Comparison of ENCODE assay signal across 20 mouse cellular contexts in the genomic region with DNA sequence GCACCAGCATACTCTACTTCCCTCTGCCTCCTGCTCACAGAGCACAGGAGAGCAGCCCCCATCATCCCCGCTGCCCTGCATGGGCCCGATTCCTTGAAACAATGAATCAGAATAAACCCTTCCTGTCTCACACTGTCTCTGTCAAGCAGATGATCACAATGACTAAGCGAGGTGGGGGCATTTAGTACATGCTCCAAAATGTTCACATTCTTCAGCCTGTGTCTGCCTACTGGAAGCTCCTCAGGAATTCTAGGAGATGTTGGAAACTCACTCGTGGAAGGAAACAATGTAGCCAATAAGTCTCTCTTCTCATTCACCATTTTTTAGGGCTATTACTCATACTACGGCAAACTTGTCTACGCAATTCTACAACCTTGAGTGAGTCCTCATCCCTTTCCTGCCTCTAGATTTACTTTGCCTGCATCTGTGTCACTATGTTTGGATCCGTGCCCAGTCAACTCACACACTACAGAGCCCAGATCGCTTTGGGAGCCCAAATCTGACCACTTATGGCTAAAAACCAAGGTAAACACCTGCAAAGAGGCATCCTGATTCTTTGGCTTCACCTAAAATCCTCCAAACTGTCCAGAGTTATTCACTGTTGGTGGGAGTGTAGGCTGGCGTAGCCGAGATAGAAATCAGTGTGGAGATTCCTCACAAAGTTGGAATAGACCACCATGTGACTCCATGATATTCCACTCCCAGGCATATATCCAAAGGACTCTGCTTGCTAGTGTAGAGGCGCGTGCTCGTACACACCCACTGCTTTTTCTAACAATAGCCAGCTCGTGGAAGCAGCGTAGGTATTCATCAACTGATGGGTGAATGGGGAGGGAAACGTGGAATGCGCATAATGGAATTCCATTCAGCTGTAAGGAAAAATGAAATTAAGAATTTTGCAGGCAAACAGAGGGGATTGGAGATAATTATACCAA.
DNase-seq lines count a peak whose midpoint lies in the region; ATAC-seq lines count a peak whose summit lies in the region.
"Had no signal": no experiment of that assay in that cellular context is flagged by ENCODE, and none has a peak within 500 bp of the region (broad histone marks: within the 10 kb centered on the region; RNA-seq: fewer than 3 reads in every experiment).

No protein-coding gene starts in this region.

- H3K9ac ChIP-seq in forebrain, embryonic 15.5 days (replicated peaks) = no peak overlapping the region
- no peak overlapping the region for H3K9ac ChIP-seq in forebrain, embryonic 14.5 days (ENCODE audit: low read length)
- H3K9ac ChIP-seq in kidney, embryonic 14.5 days (ENCODE audit: low read depth, low read length) = no peak overlapping the region
- H3K9ac ChIP-seq: hindbrain, embryonic 13.5 days; limb, embryonic 15.5 days; liver, postnatal 0 days had no signal

- no peaks in the 10 kb centered on the region for H3K36me3 ChIP-seq in forebrain, embryonic 15.5 days
- no peaks in the 10 kb centered on the region for H3K36me3 ChIP-seq in forebrain, embryonic 14.5 days (ENCODE audit: control insufficient read depth, insufficient read depth, low read length)
- H3K36me3 ChIP-seq in kidney, embryonic 14.5 days (ENCODE audit: control insufficient read depth, insufficient read depth, low read length) = no peaks in the 10 kb centered on the region
- H3K36me3 ChIP-seq: embryonic facial prominence, embryonic 10.5 days; hindbrain, embryonic 13.5 days; limb, embryonic 15.5 days had no signal

- no peaks in the 10 kb centered on the region for H3K4me1 ChIP-seq in forebrain, embryonic 15.5 days
- no peaks in the 10 kb centered on the region for H3K4me1 ChIP-seq in forebrain, embryonic 14.5 days (ENCODE audit: control insufficient read depth, insufficient read depth, low read length)
- H3K4me1 ChIP-seq in kidney, embryonic 14.5 days (ENCODE audit: control insufficient read depth, insufficient read depth, low read length) = no peaks in the 10 kb centered on the region
- H3K4me1 ChIP-seq: embryonic facial prominence, embryonic 10.5 days; limb, embryonic 15.5 days; megakaryocyte, embryonic 14.5 days had no signal

- H3K9me3 ChIP-seq in forebrain, embryonic 15.5 days = no peaks in the 10 kb centered on the region
- no peaks in the 10 kb centered on the region for H3K9me3 ChIP-seq in forebrain, embryonic 14.5 days (replicated peaks; ENCODE audit: control insufficient read depth, low read length)
- peaks cover 3% of the 10 kb centered on the region; the same call in 1 of the 2 replicates for H3K9me3 ChIP-seq in kidney, embryonic 14.5 days (ENCODE audit: control insufficient read depth, low read length)
- H3K9me3 ChIP-seq: hindbrain, embryonic 13.5 days; limb, embryonic 15.5 days had no signal

- H3K27me3 ChIP-seq in forebrain, embryonic 15.5 days = no peaks in the 10 kb centered on the region
- H3K27me3 ChIP-seq in forebrain, embryonic 14.5 days (replicated peaks; ENCODE audit: control insufficient read depth, insufficient read depth, low read length) = no peaks in the 10 kb centered on the region
- H3K27me3 ChIP-seq in kidney, embryonic 14.5 days (ENCODE audit: control insufficient read depth, insufficient read depth, low read length) = no peaks in the 10 kb centered on the region
- H3K27me3 ChIP-seq: hindbrain, embryonic 13.5 days; limb, embryonic 15.5 days; megakaryocyte, embryonic 14.5 days had no signal

- 0 out of 2 replicates have a peak overlapping the region, but pooled peaks have one; percentile 3 for H3K27ac ChIP-seq in forebrain, embryonic 15.5 days (replicated peaks)
- no peak overlapping the region for H3K27ac ChIP-seq in forebrain, embryonic 14.5 days (ENCODE audit: low read depth, low read length)
- no peak overlapping the region for H3K27ac ChIP-seq in kidney, embryonic 14.5 days (ENCODE audit: low read depth, low read length)
- H3K27ac ChIP-seq: embryonic facial prominence, embryonic 10.5 days; hindbrain, embryonic 13.5 days; kidney, postnatal 0 days; limb, embryonic 15.5 days had no signal

- no peak for DNase-seq in forebrain, embryonic 14.5 days (ENCODE audit: low spot score)
- DNase-seq in layer of hippocampus, adult 9-11 months = peak; percentile 43
- DNase-seq in layer of hippocampus, adult 9-10 months (ENCODE audit: low spot score) = no peak
- DNase-seq in brain, adult 2 months (ENCODE audit: low read depth, low spot score) = peak; percentile 77
- peak; percentile 51 for DNase-seq in right cerebral cortex, postnatal 25 days
- DNase-seq in spleen, adult 12 weeks (ENCODE audit: low spot score) = no peak
- DNase-seq: cerebellum, adult 2 months; gastrocnemius, postnatal 36 days; liver, postnatal 0 days; lung, postnatal 14 days had no signal

- 78% methylated on average over 17 of the region's 17 CpGs for WGBS in forebrain, embryonic 15.5 days
- WGBS in forebrain, embryonic 14.5 days = 78% methylated on average over 17 of the region's 17 CpGs
- 87% methylated on average over 17 of the region's 17 CpGs for WGBS in kidney, embryonic 14.5 days

- ATAC-seq in forebrain, embryonic 15.5 days (replicated peaks) = no peak
- no peak for ATAC-seq in forebrain, embryonic 14.5 days
- no peak for ATAC-seq in kidney, embryonic 14.5 days (ENCODE audit: low FRiP score, low TSS enrichment)
- ATAC-seq: forebrain, embryonic 16.5 days; intestine, embryonic 16.5 days; liver, postnatal 0 days; Patski had no signal

- no peak overlapping the region for H3K4me2 ChIP-seq in forebrain, embryonic 15.5 days (replicated peaks)
- no peak overlapping the region for H3K4me2 ChIP-seq in forebrain, embryonic 14.5 days (ENCODE audit: low read length)
- no peak overlapping the region for H3K4me2 ChIP-seq in kidney, embryonic 14.5 days (replicated peaks; ENCODE audit: low read depth, low read length)
- H3K4me2 ChIP-seq: hindbrain, embryonic 13.5 days; limb, embryonic 15.5 days had no signal

- no peak overlapping the region for H3K4me3 ChIP-seq in forebrain, embryonic 15.5 days
- no peak overlapping the region for H3K4me3 ChIP-seq in forebrain, embryonic 14.5 days (ENCODE audit: low read depth, low read length)
- no peak overlapping the region for H3K4me3 ChIP-seq in kidney, embryonic 14.5 days (ENCODE audit: low read length)
- H3K4me3 ChIP-seq: embryonic facial prominence, embryonic 10.5 days; hindbrain, embryonic 13.5 days; limb, embryonic 15.5 days; megakaryocyte, embryonic 14.5 days had no signal

Comparison
In these comparisons a context has a peak if more than half of its experiments do, and no peak if none do; other contexts are left out.
1. DNase-seq: peak in layer of hippocampus, adult 9-11 months (single experiment), brain, adult 2 months (single experiment) and right cerebral cortex, postnatal 25 days (single experiment); none in forebrain, embryonic 14.5 days (single experiment), layer of hippocampus, adult 9-10 months (single experiment) and spleen, adult 12 weeks (single experiment).